Mouse (Mus musculus) CH12.LX (cell line): ENCODE measurements around the gene Olfr1423. TPM values are rescaled to one million over a fixed set of nuclear protein-coding genes. Genes with fewer than 3 reads are reported as not detected.

Experiments used
- DNase-seq: peaks from one replicate; pipeline ENCODE4 v3.0.0-alpha.2; 2013; ENCODE audit errors: extremely low read depth
- H3K27ac ChIP-seq: 2 replicates; pipeline ENCODE4 v1.5.1; 2012; ENCODE audit warnings: low read depth, mild to moderate bottlenecking, control low read depth, moderate library complexity; ENCODE audit not compliant: insufficient read depth
- H3K27me3 ChIP-seq: replicated peaks from 2 replicates; pipeline ENCODE3; 2012; ENCODE audit warnings: inconsistent platforms
- H3K36me3 ChIP-seq, 2 experiments: replicated peaks in 1 of 2; 2 replicates each; pipeline versions ENCODE3 to v1.6.1; 2012; ENCODE audit warnings: inconsistent platforms in 1 of 2, low read length in 1 of 2, mild to moderate bottlenecking in 1 of 2, mixed read lengths in 1 of 2, moderate library complexity in 1 of 2; ENCODE audit not compliant: control insufficient read depth in 1 of 2, insufficient read depth in 1 of 2
- H3K4me1 ChIP-seq, 2 experiments: 2 replicates each; pipeline ENCODE4 v1.6.1; 2012; ENCODE audit warnings: inconsistent platforms in 1 of 2, moderate library complexity in 1 of 2; ENCODE audit not compliant: insufficient read depth in 2 of 2, control insufficient read depth in 1 of 2
- H3K4me2 ChIP-seq: 2 replicates; pipeline ENCODE4 v1.6.1; 2012; ENCODE audit warnings: low read depth, mild to moderate bottlenecking, control low read depth; ENCODE audit not compliant: poor library complexity, insufficient read depth, severe bottlenecking
- H3K4me3 ChIP-seq, 3 experiments: fragments of 150-350 bp in 1 of 3; sonication (generic) in 1 of 3; replicated peaks in 1 of 3; 2 replicates each; pipeline versions ENCODE3 to v1.5.1; 2011 to 2012; ENCODE audit warnings: low read depth in 2 of 3, low read length in 2 of 3, mild to moderate bottlenecking in 2 of 3, moderate library complexity in 2 of 3, control low read depth in 1 of 3, improper control_type of control experiment in 1 of 3, inconsistent platforms in 1 of 3, mixed read lengths in 1 of 3; ENCODE audit not compliant: poor library complexity in 1 of 3
- H3K79me2 ChIP-seq: replicated peaks from 2 replicates; pipeline ENCODE4 v1.6.1; 2012; ENCODE audit warnings: mild to moderate bottlenecking, moderate library complexity; ENCODE audit not compliant: control insufficient read depth, poor library complexity, insufficient read depth, severe bottlenecking; ENCODE audit errors: extremely low read depth
- H3K9ac ChIP-seq: 2 replicates; pipeline ENCODE4 v1.6.1; 2012; ENCODE audit warnings: low read depth, mild to moderate bottlenecking, control low read depth, moderate library complexity; ENCODE audit not compliant: insufficient read depth
- H3K9me3 ChIP-seq: replicated peaks from 2 replicates; pipeline ENCODE3; 2012; ENCODE audit warnings: low read length, inconsistent platforms, mixed read lengths
- CHD2 ChIP-seq: IDR thresholded peaks from 2 replicates; pipeline ENCODE4 v1.6.1; 2011; ENCODE audit warnings: low read length, improper control_type of control experiment
- IRF4 ChIP-seq: IDR thresholded peaks from 2 replicates; pipeline ENCODE4 v1.6.1; 2014; ENCODE audit warnings: low read depth, mild to moderate bottlenecking, inconsistent platforms, low read length, improper control_type of control experiment
- JUN ChIP-seq: IDR thresholded peaks from 2 replicates; pipeline ENCODE4 v1.6.1; 2011; ENCODE audit warnings: low read depth, mild to moderate bottlenecking, low read length, improper control_type of control experiment, moderate library complexity; ENCODE audit not compliant: insufficient read depth
- KAT2A ChIP-seq: IDR thresholded peaks from 2 replicates; pipeline ENCODE4 v1.6.1; 2012; ENCODE audit warnings: low read length, improper control_type of control experiment, inconsistent platforms; ENCODE audit not compliant: insufficient replicate concordance
- MAFK ChIP-seq: IDR thresholded peaks from 2 replicates; pipeline ENCODE4 v1.6.1; 2011; ENCODE audit warnings: low read length, improper control_type of control experiment; ENCODE audit not compliant: insufficient replicate concordance
- MXI1 ChIP-seq: IDR thresholded peaks from 2 replicates; pipeline ENCODE4 v1.6.1; 2011; ENCODE audit warnings: mild to moderate bottlenecking, low read depth, low read length, improper control_type of control experiment
- NELFE ChIP-seq: IDR thresholded peaks from 2 replicates; pipeline ENCODE4 v1.6.1; 2011; ENCODE audit warnings: low read depth, low read length, improper control_type of control experiment
- POLR2A ChIP-seq: IDR thresholded peaks from 2 replicates; pipeline ENCODE4 v1.6.1; 2011; ENCODE audit warnings: low read depth, mild to moderate bottlenecking, improper control_type of control experiment, low read length
- RAD21 ChIP-seq: IDR thresholded peaks from 2 replicates; pipeline ENCODE4 v1.6.1; 2011; ENCODE audit warnings: low read depth, mild to moderate bottlenecking, low read length, improper control_type of control experiment, moderate library complexity
- TBP ChIP-seq: conservative IDR thresholded peaks from 2 replicates; pipeline ENCODE4 v1.6.1; 2011; ENCODE audit warnings: low read depth, low read length, improper control_type of control experiment
- UBTF ChIP-seq: IDR thresholded peaks from 2 replicates; pipeline ENCODE4 v1.6.1; 2012; ENCODE audit warnings: low read depth, mild to moderate bottlenecking, inconsistent platforms, low read length, improper control_type of control experiment, moderate library complexity
- dilution Hi-C: fragments of 300-500 bp; cut with MboI; formaldehyde crosslinking; loops from 2 replicates; pipeline ENCODE4 v1.14.3; 2020; ENCODE audit warnings: low sequenced_read_pairs; ENCODE audit not compliant: extremely low pct_unique_long_range_greater_than_20kb, extremely low pct_ligation_motif_present
- in situ Hi-C: fragments of 300-500 bp; cut with MboI; formaldehyde crosslinking; loops from 3 replicates; pipeline ENCODE4 v1.14.3; 2019; ENCODE audit warnings: low sequenced_read_pairs, low pct_ligation_motif_present, low pct_unique_long_range_greater_than_20kb, mixed read lengths
- polyA plus RNA-seq: library from polyadenylated mRNA; unstranded; fragments of >175 nt; gene quantifications from 2 replicates; pipeline ENCODE4 v1.2.1, GENCODE M21; 2012; ENCODE audit warnings: low read depth; ENCODE audit not compliant: insufficient read length
- total RNA-seq, 2 experiments: library from RNA; depleted of rRNA; stranded (reverse); fragments of 300-350 nt in 1 of 2; fragments of >200 nt in 1 of 2; gene quantifications; 2 replicates each; pipeline ENCODE4 v1.2.3; 2012 to 2014

The Olfr1423 gene
- total and polyA plus RNA-seq, 3 experiments = 0.07 TPM; not detected in 2

DNA sequence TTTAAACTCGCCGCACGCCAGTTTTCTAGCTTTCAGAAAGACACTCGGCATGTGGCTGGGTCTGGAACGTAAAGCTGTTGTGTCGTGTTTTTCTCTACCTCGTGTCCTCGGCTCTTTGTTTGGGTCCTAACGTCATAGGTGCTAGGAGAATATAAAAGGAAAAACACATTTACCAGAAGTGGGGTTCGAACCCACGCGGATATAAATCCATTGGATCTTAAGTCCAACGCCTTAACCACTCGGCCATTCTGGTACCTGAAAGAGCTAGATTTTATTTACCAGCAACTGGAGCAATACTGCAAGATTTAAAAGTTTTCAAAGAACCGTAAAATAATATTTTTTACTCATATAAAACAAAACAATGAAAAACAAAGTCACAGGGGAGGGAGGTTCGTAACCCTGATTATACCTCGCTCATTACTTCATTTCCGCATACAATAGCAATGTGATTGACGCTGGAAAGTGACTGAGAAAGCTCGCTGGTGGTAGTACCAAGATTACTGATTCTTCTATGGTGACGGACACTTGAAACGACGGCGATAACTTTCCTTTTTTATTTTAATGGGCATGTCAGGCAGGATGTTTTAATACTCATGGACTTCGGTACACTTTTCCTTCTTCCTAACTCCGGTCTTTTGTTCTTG, 30.1 kb downstream of the Olfr1423 start:
- peak overlapping the region; percentile 59; the same call in 1 of the 2 replicates for H3K27ac ChIP-seq
- H3K4me2 ChIP-seq = peak overlapping the region; percentile 18; the same call in 1 of the 2 replicates
- no peaks in the 10 kb centered on the region for H3K9me3 ChIP-seq
- peaks cover 0 to 4% of the 10 kb centered on the region in 2 experiments; a peak in 1 of 4 replicates for H3K4me1 ChIP-seq
- DNase-seq = peak; percentile 97
- H3K27me3 ChIP-seq = no peaks in the 10 kb centered on the region
- no peaks in the 10 kb centered on the region for H3K79me2 ChIP-seq
- peak overlapping the region; percentile 69 to 90 (median 69) for H3K4me3 ChIP-seq
- dilution Hi-C loops = no loop called here
- TF ChIP-seq TBP = peak; percentile 99
- no peak for TF ChIP-seq JUN
- H3K9ac ChIP-seq = peak overlapping the region; percentile 80
- in situ Hi-C loops = loop anchor here (10.0 to 25.0 kb wide), 2 partner anchors 476 to 564 kb away; no protein-coding TSS in a partner anchor
- H3K36me3 ChIP-seq = no peaks in the 10 kb centered on the region

- in situ Hi-C loops (loop anchor here (10.0 to 25.0 kb wide), 2 partner anchors 477 to 564 kb away; no protein-coding TSS in a partner anchor), dilution Hi-C loops (no loop called here)
- peak overlapping the region; percentile 11 for H3K4me2 ChIP-seq
- H3K79me2 ChIP-seq = no peaks in the 10 kb centered on the region
- DNase-seq = peak; percentile 62
- no peaks in the 10 kb centered on the region for H3K36me3 ChIP-seq
- peak overlapping the region; percentile 80 for H3K9ac ChIP-seq
- H3K27me3 ChIP-seq = no peaks in the 10 kb centered on the region
- H3K4me1 ChIP-seq = peaks cover 0 to 4% of the 10 kb centered on the region in 2 experiments; a peak in 1 of 4 replicates
- H3K27ac ChIP-seq = peak overlapping the region; percentile 69
- no peaks in the 10 kb centered on the region for H3K9me3 ChIP-seq
- peak overlapping the region; percentile 69 to 90 (median 69) for H3K4me3 ChIP-seq
- TF ChIP-seq IRF4 (no peak), CHD2 (no peak), RAD21 (no peak), UBTF (peak; percentile 81; the same call in 1 of the 2 replicates)
Observed at GRCm38 (mm10) chr19:12010281-12010771, 30.8 kb downstream of the Olfr1423 start.

DNA sequence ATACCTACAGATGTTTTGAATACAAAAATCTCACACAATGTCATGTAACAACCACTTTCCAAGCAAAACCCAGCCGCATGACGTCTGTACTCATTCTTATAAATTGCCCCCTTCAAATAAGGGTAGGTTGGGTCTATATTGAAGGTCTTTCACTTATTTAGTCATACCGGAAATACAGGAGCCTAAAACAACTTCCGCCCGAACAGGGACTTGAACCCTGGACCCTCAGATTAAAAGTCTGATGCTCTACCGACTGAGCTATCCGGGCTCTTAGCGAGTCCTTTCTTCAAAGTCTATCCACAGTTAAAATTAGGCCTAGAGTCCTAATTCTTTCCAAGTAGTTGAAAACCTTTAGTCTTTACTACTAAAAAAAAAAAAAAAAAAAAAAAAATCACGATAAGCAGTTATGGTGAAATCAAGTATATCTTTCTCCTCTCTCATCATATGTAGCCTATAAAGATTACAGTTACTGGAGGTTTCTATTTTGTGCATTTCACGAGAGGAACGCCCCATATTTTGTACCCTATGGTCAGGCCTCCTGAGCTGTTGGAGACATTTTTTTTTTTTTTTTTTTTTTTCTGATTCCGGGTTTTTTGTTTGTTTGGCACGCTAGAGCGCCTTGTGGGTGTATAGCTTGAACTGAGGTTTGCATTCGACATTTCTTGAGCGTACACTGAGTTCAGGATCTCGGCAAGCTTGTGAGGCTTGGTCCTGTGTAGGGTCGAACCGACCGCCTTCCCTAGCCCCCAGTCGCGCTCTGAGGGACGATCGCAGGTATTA, 31.4 kb downstream of the Olfr1423 start:
- no peaks in the 10 kb centered on the region for H3K79me2 ChIP-seq
- peak overlapping the region; percentile 69 to 90 (median 69) for H3K4me3 ChIP-seq
- TF ChIP-seq MXI1 (no peak), UBTF (0 out of 2 replicates have a peak, but pooled peaks have one; percentile 13), MAFK (no peak), POLR2A (no peak), KAT2A (no peak), TBP (peak; percentile 99), NELFE (no peak), CHD2 (no peak)
- TF ChIP-seq, all 38 proteins: peak for 2
- in situ Hi-C loops (loop anchor here (10.0 to 25.0 kb wide), 3 partner anchors 235 to 565 kb away; partner anchors contain the start of gene Mrpl16), dilution Hi-C loops (no loop called here)
- no peaks in the 10 kb centered on the region for H3K9me3 ChIP-seq
- no peaks in the 10 kb centered on the region for H3K27me3 ChIP-seq
- peak overlapping the region; percentile 80 for H3K9ac ChIP-seq
- H3K36me3 ChIP-seq = no peaks in the 10 kb centered on the region
- peaks cover 0 to 6% of the 10 kb centered on the region in 2 experiments; a peak in 2 of 4 replicates for H3K4me1 ChIP-seq
- peak; percentile 94 for DNase-seq
- H3K4me2 ChIP-seq = peak overlapping the region; percentile 83
- peak overlapping the region; percentile 70 for H3K27ac ChIP-seq
